Mouse (Mus musculus) liver (tissue): ENCODE results near the gene Itfg1.

Experiments used
- DNase-seq: peaks from one replicate; pipeline ENCODE4 v3.0.0-alpha.2; 2020; ENCODE audit warnings: mixed read lengths

Gene Itfg1

DNA sequence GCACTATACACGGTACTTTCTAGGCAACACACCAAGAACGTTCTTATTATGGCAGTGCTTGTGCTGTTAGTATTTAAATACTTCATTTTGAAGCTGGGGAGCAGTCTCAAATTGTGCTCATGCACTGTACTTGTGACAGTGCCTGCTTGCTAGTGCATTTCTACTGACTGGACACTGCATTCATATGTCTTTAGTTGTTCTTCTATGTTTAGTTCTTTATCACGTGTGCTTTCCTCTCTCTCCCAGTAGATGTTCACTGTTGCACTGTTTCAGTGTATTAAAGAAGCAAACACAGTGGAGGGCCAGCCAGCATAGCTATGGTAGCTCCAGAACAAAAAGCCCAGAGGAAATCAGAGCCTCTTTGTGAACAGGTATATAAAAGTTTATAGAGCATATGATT is 110.2 kb downstream of the Itfg1 start:
- DNase-seq: no peak

GRCm38 (mm10) chr8:85717271-85717670 is 123.5 kb downstream of the Itfg1 start:
- no peak for DNase-seq

- no peak for DNase-seq
These were observed 124.0 kb downstream of the Itfg1 start for GRCm38 (mm10) chr8:85716696-85717095.

DNA sequence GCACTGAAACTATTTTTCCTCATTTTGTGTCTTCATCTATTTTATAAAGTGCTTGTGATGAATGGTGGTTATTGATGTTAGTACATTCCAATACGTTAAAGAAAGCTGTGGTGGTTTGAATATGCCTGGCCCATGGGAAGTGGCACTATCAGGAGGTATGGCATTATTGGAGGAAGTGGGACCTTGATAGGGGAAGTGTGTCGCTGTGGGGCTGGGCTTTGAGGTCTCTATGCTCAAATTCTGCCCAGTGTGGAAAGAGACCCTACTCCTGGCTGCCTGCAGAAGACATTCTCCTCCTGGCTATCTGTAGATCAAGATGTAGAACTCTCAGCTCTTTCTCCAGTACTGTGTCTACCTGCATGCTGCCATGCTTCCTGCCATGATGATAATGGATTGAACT is 133.7 kb downstream of the Itfg1 start:
- no peak for DNase-seq

DNA sequence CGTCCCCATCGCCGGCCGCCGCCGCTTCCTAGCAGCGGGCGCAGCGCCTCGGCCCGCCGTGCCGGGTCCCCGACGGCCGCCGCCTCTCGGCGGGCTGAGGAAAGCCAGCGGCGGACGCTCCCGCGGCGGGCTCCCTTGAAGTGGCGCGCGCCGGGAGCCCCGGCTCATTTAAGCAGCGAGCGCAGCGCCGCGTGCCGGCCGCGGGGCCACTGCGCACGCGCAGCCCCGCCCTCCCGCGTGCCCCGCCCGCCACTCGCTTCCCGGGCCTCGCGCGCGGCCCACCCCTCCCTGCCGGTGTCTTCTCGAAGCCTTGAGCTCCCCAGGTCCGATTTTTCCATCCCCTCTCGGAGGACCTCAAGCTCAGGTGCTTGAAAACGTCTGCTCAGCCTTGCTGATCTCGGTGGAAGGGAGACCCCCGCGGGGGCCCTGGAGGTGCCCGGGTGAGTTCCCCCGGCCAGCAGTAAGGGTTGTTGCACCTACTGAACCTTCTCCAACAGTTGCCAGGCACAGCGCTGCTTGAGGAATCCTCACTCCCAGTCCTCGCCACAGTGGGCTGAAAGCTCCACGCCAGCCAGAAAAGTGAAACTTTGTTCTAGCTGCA is 139.9 kb downstream of the Itfg1 start, which contains the start of gene Neto2:
Gene Neto2 (minus strand): TSS at position 174 of the 601 bp plus-strand sequence.
- DNase-seq: peak; percentile 73

DNA sequence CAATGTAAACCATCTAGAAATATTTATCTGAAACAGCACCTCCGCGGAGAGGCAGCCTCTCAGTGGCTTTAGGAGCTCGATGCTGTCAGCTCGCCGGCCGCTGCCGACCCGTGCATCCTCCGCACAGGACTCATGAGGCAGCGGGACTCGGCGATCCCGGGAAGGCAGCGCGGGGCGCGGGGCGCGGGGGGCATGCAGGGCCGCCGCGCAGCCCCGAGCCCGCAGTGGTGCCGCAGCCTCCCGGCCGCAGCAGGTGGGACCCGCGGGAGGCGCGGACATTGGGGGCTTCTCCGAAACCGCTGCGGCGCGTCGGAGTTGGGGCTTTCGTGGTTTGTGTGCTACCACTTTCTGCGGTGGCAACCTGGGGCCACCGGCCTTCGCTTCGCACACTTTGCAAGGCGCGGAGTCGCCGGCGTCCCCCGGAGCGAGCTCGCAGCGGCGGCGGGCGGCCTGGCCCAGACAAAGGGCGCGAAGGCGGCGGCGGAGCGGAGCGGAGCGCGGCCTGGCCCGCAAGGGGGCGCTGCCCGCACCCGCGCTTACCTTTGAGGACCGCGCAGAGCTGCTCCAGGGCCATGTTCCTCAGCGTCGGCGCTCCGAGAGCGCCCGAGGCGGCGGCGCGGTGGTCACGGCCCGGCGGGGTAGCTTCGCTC is 140.5 kb downstream of the Itfg1 start:
- peak; percentile 75 for DNase-seq

DNA sequence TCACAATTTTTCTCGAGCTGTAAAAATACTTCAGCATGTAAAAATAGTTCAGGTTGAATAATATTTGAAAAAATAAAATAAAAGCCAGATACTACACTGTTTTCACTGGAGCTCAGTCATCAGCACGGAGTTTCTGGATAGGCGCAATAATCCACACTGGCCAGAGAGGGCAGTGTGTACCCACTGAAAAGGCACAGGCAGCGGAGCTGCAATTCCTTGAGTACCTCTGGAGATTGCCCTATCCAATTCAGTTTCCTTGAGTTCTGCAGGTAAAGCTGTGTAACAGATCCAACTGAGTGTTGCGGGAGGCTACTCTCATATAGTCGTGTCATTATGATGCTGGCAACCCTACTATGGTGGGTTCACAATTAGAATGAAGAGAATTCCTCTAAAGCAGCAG is 141.7 kb downstream of the Itfg1 start:
- DNase-seq: peak; percentile 71
